Mouse (Mus musculus): ENCODE results near the gene Zfp683.

Gene Zfp683

GRCm38 (mm10) chr4:134053538-134053937 is at the start of gene Zfp683:
Gene Zfp683 (plus strand): TSS chr4:134053838.
- DNase-seq (ENCODE audit: low read depth, low spot score) = no peak

DNA sequence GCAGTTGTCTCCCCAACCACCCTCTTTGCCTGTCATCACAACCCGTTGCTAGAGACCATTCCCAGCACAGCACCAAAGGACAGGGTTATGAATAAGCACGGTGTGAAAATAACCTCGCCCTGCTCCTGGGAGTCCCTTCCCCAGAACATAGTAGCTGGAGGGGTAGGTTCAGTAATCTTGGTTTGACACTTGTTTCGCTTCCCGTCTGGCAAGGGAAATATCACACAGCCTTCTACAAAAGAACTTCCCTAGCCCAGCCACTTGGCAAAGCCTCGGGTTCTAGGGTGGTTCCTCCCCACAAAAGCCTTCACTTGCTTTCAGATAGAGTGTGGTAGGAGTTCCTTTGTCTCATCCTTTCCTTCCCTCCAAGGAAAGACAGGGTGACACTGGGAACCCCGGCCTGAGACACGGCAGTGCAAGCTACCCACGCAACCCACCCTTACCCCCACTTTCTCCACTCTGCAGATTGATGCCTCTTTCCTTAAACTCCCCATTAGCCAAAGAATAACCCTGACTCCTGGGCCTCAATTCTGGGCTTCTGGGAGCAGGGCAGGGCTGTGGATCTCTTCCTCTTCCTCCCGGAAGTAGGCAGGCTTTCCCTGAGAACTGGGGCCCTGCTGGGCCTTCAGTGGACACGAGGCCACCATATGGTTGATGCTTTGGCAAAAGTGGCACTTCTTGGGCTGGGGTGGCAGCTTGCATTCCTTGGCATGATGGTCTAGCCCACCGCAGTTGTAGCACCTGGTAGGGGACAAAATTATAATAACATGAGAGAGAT is 47.9 kb upstream of the Zfp683 start:
- DNase-seq (ENCODE audit: low read depth, low spot score) = no peak

- no peak for DNase-seq (ENCODE audit: low read depth, low spot score)
Observed at GRCm38 (mm10) chr4:134006845-134007244, 46.8 kb upstream of the Zfp683 start.

DNA sequence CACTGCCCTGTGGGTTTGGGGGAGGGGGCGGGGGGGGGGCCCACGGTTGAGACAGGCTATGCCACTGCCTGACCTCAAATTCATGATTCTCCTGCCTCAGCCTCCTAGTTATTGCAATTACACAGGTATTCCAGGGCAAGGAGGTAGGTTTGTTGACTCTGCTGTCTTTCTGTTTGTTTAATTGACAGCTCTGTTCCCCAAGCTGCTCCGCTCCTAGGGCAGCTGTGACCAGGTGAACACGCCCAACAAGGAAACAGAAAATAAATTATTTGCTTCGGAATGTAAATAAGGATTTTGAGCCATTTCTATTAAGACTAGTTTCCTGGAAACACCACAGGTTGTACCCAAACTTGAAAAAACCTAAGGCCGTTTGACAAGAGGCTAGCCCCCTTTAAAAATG is 43.9 kb upstream of the Zfp683 start:
- DNase-seq (ENCODE audit: low read depth, low spot score) = no peak

DNA sequence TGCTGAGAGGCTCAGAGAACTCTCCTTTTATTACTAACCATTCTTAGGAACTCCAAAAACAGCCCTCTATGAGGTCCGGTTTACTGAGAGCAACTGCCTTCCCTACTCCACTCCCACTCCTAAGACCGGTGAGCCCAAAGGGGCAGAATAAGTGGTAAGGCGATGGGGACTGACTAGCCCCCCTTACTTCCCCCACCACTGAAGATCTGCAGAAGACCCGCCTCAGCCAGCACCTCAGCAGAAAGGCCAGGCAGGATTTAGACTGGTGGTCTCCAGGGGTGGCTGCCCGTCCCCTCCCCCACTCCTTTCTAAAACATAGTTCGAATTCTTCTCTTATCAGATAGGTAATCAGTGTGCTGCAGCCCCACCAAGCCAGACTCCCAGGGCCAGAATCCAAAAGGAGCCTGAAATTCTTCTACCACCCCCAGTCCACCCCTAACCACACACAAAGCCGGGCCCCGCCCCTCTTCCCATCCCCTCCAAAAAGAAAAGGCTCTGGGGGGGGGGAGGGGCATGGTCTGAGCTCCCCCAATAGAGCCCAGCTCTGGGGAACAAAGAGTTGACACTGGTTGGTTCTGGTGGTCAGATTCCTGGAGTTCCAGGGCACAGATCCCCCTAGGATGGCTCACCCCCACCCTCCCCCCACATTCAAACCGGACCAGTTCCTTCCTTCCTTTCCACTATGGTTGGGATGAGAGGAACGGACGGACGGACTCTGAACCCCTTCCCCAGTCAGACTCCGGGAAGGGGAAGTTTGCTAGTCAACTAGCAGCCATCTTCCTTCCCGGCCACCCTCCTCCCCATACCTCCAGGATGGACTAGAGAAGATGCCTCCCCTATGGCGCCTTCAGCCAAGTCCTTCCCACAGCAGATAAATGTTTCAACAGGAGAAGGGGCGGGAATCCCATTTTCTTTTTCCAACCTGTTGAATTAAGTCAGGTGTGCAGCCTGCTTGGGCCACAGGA is 41.9 kb upstream of the Zfp683 start:
- DNase-seq (ENCODE audit: low read depth, low spot score) = no peak

DNA sequence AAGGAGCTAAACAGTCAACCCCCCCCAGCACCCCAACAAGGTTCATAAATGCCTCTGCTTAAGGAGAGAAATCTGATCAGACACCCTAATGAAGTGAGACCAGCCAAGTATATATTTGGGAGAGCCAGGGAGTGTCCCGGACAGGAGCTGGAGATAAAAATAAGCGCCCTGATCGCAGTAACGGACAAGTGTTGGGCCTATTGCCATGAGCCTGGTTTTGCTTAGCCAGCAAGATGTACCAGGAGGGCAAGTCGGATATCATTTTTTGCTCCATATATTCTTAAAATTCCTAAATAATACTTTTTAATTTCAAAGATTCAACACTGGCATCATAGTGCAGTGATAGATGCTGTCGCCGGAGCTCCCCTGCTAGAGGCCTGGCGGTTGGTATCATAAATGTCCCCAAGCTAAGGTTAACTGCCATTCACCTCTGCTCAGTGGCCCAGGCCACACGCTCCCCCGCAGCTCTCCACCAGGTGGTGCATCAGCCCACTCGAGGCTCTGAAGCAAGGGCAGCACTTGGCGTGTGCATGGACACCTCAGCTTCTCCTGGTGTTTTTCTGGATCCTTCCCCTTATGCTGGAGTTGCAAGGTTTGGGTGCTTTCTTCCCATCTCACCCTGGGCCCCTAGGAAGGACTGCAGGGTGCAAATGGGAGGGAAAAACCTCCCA is 40.6 kb upstream of the Zfp683 start:
- DNase-seq (ENCODE audit: low read depth, low spot score) = no peak

DNA sequence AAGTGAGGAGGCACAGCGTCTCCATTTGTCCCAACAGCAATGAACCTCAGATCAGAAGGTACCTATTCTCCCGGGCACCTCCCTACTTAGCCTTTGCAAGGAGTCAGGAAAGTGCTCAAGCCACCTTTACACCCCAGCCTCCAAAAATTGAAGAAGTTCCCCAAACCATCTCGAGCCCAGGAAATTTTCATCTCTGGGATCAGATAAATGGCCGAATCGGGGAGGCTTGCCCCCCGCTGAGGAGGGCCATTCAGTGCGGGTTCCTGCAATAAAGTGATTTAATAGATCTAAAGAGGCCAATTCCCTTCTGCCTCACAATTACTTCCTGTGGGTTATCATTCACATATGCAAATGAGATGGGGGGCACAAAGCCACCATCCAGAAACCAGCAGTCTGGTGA is 37.4 kb upstream of the Zfp683 start:
- no peak for DNase-seq (ENCODE audit: low read depth, low spot score)

DNA sequence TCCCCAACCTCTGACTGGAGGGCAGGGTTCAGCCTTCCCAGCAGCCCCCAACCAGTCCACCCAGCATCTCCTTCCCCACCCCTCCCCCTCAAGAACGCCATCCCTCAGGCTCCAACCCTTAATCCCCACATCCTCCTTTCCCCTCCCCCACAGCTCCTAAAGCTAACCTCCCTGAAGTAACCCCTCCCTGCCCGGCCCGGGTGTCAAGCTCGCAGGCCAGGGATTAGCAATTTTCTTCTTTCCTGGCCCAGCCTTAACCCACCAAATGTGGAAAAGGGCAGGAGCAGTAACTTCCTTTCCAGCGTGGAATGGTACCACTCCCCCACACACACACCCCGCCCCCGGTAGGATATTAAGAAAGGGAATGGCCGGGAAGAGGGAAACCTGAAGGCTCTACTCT is 36.9 kb upstream of the Zfp683 start:
- no peak for DNase-seq (ENCODE audit: low read depth, low spot score)

DNA sequence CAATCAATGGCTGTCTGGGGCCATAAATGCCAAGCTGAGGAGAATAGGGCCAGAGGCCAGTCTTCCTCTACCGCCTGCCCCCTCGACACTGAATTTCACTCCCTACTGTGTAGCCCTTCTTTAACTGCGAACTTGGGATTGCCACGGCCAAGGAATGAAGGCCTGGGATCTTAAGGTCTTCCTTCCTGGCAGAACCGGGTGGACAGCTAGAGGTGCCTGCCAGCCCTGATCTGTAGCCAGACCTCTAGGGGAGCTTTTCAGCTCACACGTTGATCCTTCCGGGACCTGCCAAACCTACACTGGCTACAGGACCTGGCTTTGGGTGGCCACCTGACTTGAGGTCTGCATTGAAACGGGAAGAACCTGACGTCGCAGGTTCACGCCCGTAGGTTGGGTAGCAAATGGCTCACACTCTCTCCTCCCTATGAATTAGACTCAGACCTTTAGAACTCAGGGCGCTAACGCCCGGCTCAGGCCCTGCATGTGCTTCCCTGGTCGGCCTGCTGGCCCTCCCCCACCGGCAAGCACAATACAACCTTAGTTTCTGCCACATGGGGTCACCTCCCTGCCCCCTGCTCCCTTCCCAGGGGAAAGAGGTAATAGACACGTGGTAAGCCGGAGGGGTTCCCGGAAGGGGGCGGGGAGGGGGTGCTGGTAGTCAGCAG is 36.3 kb upstream of the Zfp683 start:
- no peak for DNase-seq (ENCODE audit: low read depth, low spot score)

DNA sequence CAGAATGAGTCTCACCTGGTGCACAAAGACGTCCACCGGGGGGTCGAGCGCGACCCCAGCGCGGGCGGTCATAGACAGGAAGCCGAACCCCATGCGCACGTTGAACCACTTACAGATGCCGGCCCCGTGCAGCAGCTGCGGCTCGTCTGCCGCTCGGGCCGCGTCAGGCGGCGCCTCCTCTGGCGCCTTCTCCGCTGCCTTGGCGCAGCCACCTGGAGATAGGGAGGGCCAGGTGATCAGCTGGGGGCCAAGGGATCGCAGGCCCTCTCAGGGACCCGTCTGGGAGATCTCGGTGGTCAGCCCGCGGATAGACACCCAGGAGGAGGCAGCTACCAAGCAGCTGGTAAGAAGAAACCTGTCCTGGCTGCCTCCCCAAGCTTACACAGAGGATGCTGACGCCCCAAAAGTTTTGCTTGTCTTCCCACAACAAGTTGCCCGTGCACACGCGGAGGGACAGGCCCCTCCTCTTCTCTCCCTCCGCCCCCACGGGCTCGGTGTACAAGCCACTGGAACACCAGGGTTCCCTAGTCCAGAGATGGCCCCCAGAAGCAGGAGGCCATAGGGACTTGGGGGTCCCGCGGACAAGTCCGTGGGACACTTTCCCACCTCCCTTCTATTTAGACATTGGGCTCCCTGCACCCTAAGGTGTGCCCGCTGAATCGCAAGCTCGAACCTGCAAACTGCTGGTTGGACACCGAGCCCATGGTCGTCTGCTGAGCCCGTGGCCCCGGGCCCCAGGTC is 35.4 kb upstream of the Zfp683 start:
- no peak for DNase-seq (ENCODE audit: low read depth, low spot score)

DNA sequence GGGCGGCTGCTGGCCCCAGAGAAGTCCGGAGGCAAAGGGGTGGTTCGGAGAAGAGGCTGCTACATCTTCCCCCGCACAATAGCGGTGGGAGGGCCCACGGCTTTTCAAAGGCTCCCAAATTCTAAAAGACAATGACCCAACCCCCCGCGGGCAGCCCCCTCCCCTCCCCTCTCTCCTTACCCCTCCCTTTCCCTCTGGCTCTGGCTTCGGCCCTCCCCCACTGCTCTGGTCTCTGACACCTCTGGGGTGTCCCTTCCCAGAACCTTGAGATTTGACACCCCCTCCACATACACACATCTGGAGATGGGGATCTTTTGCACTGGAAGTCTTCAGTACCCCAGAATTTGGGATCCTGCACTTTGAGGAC is 34.9 kb upstream of the Zfp683 start, which contains the start of gene Lin28a:
Lin28a (minus strand) TSS at position 63 of the 367 bp plus-strand sequence.
- DNase-seq (ENCODE audit: low read depth, low spot score) = no peak

DNA sequence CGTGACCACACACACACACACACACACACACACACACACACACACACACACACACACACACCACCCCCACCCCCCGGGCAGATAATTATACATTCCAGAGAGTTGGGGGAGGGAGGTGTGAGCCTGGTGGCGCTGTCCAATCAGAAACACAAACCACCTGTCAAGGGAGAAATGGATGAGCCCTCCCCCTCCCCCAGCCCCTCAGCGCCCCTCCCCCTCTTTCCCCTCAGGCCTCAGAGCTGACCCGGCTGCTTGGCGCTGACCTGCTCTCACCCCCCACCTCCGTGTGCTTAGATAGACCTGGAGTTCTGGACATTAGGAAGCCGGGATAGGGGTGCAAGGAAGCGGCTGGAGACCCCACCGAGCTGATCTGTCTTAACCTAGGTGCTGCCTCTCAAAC is 34.4 kb upstream of the Zfp683 start:
- DNase-seq (ENCODE audit: low read depth, low spot score) = no peak

DNA sequence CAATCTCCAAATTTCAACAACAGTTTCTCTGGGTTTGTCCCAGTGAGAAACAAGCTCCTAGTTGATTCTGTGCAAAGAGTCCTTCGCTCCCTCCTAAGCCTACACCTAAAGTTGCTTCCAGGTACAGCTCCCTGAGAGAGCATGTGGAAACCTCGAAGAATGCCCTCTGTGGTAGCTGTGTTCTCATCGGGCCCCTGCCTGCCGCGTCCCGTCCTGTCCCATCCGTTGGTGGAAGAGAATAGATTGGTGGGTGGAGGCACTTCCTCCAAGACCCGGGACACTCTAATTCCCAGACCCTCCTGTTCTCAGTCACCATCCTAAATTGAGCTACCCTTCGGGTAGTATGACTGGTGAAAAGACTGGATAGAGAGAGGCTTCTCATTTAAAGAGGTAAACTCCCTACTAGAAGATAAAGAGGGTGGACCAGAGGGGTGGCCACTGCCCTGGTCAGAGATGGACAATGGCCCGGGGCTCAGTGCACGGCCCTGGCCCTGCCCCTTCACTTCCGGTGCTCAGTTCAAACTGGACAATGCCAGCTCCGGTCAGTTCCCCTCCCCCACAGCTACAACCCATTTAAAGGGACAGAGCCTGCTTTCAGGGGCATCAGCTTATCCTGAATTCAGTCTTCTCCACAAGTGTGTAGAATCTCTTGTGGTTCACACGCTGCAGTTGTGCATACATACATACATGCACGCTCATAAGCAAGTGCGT is 33.8 kb upstream of the Zfp683 start:
- DNase-seq (ENCODE audit: low read depth, low spot score) = no peak

GRCm38 (mm10) chr4:134020621-134021020 is 33.0 kb upstream of the Zfp683 start:
- no peak for DNase-seq (ENCODE audit: low read depth, low spot score)

DNA sequence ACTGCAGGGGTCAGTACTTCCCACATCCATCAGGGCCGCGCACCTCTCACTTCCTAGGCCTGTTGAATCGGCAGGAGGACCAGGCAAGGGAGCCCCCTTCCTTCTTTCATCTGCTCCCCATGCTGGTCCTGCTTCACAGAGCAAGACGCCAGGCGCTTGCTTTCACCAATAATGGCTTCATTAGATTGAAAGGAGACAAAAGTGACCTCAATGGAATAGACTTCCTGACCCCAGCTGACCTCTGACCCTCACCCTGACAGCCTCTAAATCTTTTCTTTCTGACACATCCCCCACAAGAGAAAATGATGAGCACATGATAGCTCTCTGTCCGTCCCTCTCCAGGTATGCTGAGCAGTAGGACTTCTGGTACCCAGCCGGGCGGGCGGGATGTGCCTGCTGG is 27.8 kb upstream of the Zfp683 start:
- DNase-seq (ENCODE audit: low read depth, low spot score) = no peak

- peak; percentile 74 for DNase-seq (ENCODE audit: low read depth, low spot score)
Observed at GRCm38 (mm10) chr4:134035953-134036352, 17.7 kb upstream of the Zfp683 start.

DNA sequence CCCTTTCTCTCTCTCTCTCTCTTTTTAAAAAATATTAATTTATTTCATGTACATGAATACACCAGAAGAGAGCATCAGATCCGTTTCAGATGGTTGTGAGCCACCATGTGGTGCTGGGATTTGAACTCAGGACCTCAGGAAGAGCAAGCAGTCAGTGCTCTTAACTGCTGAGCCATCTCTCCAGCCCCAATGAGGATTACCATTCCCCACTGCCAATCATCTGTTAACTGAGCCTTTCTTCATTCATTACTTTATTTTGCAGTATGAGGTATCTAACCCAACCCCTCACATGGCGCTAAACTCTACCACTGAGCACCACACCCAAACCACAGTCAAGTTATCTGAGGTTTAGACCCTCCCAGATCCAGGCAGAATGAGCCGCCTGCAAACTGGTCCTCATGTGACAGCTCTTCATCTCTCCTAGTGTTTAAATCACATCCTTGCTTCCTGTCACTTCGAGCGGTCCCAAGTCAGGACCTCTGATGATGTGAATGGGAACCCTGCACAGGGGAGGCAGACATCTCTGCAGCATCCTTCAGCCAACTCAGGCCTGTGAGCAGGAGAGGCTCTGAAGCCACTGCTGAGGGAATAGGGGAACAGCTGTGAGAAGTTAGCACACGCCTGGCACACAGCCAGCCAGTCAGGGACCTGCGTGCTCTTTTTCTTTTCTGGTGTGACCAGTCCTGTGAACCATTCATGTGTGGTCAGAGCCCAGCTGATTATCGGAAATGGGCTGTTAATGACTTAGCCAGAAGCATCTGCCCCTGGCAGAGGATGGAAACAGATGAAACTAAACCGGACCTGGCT is 12.1 kb upstream of the Zfp683 start:
- DNase-seq (ENCODE audit: low read depth, low spot score) = no peak

DNA sequence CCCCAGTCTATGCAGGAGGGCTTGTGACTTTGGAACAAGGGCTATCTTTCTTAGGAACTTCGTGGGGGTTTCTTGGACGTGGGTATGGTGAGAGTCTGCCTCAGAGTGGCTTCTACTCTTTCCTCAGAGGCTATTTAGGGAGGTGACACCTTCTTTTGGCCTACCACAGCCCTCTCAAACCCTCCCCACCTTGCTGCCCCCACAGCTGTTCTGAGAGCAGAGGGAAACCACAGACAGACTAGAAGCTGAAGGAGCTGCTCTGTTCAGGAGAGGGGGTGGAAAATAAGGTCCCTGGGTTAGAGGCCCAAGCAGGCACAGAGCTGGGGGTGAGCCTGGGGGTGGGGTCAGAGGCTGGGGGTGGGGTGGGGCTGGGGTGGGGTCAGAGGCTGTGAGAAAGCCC is 10.6 kb upstream of the Zfp683 start:
- DNase-seq (ENCODE audit: low read depth, low spot score) = no peak

DNA sequence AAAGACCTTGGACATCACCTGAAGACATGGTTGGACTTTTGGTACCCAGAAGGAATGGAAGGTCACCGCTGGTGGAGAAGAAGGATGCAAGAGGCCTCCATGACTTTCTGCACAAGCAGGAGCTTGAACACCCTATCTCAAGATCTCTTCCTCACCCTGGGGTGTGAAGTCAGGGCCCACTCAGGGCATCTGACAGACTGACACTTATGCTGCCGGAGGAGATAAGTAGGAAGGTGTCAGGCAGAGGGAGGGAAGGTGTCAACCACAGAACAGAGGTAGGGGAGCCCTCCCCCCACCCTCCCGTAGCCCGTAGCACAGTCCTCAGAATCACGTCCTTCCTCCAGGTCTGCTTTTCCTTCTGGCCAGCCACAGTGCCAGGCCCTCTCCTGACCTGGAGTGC is 6.0 kb upstream of the Zfp683 start:
- DNase-seq (ENCODE audit: low read depth, low spot score) = no peak
